Mouse (Mus musculus) liver, postnatal 0 days (tissue): ENCODE measurements around the gene Notch4. TPM values are rescaled to one million over a fixed set of nuclear protein-coding genes. Genes with fewer than 3 reads are reported as not detected.
A peak's percentile ranks its signal among the peaks of the same experiment; 100 is the strongest.
"Not testable (repeated sequence)": the region's sequence is repeated elsewhere in the genome, so short reads cannot be mapped to it uniquely, and the experiment has no call there.

ENCODE experiments used
- ATAC-seq: fragments of 200-750 bp; cut with Nextera tagmentation; 2 replicates; pipeline ENCODE4 v1.8.0; 2017; ENCODE audit warnings: mild to moderate bottlenecking, moderate library complexity
- DNase-seq: peaks from one replicate; pipeline ENCODE4 v3.0.0-alpha.2; 2016
- H3K27ac ChIP-seq: fragments of 300-500 bp; sonication (generic); 2 replicates; pipeline ENCODE4 v1.5.1; 2014; ENCODE audit warnings: antibody characterized with exemption, moderate library complexity, mild to moderate bottlenecking, low read depth
- H3K27me3 ChIP-seq: fragments of 300-500 bp; sonication (generic); 2 replicates; pipeline ENCODE4 v1.6.1; 2014; ENCODE audit warnings: low read length, control low read depth, mixed read lengths; ENCODE audit not compliant: insufficient read depth
- H3K36me3 ChIP-seq: fragments of 300-500 bp; sonication (generic); replicated peaks from 2 replicates; pipeline ENCODE4 v1.6.1; 2014; ENCODE audit warnings: mild to moderate bottlenecking, control low read depth, low read length, moderate library complexity, mixed read lengths; ENCODE audit not compliant: insufficient read depth
- H3K4me1 ChIP-seq: fragments of 300-500 bp; sonication (generic); 2 replicates; pipeline ENCODE4 v1.6.1; 2014; ENCODE audit warnings: antibody characterized with exemption, mild to moderate bottlenecking, control low read depth; ENCODE audit not compliant: insufficient read depth
- H3K4me2 ChIP-seq: fragments of 300-500 bp; sonication (generic); 2 replicates; pipeline ENCODE4 v1.6.1; 2014; ENCODE audit warnings: low read depth, mild to moderate bottlenecking, low read length, moderate library complexity, mixed read lengths
- H3K4me3 ChIP-seq: fragments of 300-500 bp; sonication (generic); 2 replicates; pipeline ENCODE4 v1.5.1; 2014; ENCODE audit warnings: low read depth, low read length
- H3K9ac ChIP-seq: fragments of 300-500 bp; sonication (generic); replicated peaks from 2 replicates; pipeline ENCODE4 v1.6.1; 2014; ENCODE audit warnings: mild to moderate bottlenecking, moderate library complexity
- H3K9me3 ChIP-seq: fragments of 300-500 bp; sonication (generic); 2 replicates; pipeline ENCODE4 v1.6.1; 2016; ENCODE audit warnings: mild to moderate bottlenecking, control low read depth, low read length, mixed read lengths
- CTCF ChIP-seq: sonication (generic); IDR thresholded peaks from 2 replicates; pipeline ENCODE4 v1.5.1; 2016; ENCODE audit warnings: antibody characterized with exemption, low read depth
- EP300 ChIP-seq: IDR thresholded peaks from 2 replicates; pipeline ENCODE4 v1.6.1; 2016; ENCODE audit warnings: antibody characterized with exemption, low read depth, mild to moderate bottlenecking
- WGBS: fragments of 180-500 bp; shearing (Covaris S2); extraction: QIAGEN DNeasy Blood & Tissue Kit; methylation state at CpG from one replicate; pipeline ENCODE4 v1.1.7; 2014; ENCODE audit not compliant: insufficient replicate concordance; 5-methylcytosine and 5-hydroxymethylcytosine counted together
- polyA plus RNA-seq: library from polyadenylated mRNA; unstranded; fragments of >200 nt; fragmentation: Nextera tagmentation; extraction: Ambion mirVana; gene quantifications from 2 replicates; pipeline ENCODE4 v1.2.1, GENCODE M21; 2015

The Notch4 gene
- 1.1 and 1.6 TPM in 2 replicates for polyA plus RNA-seq

- H3K9me3 ChIP-seq: no peaks in the 10 kb centered on the region
- H3K9ac ChIP-seq: peak within 1 kb of the TSS; percentile 26; the same call in 1 of the 2 replicates
- no peak for TF ChIP-seq EP300
- no peak for TF ChIP-seq CTCF
- H3K4me2 ChIP-seq: peak within 1 kb of the TSS; percentile 44
- H3K4me3 ChIP-seq: peak within 1 kb of the TSS; percentile 13; the same call in 1 of the 2 replicates
- no peaks in the 10 kb centered on the region for H3K36me3 ChIP-seq
- WGBS: 17% methylated on average over 6 of the region's 6 CpGs
- no peaks in the 10 kb centered on the region for H3K4me1 ChIP-seq
- H3K27me3 ChIP-seq: no peaks in the 10 kb centered on the region; the same call in 1 of the 2 replicates
- peak within 1 kb of the TSS; percentile 64 for H3K27ac ChIP-seq
- peak; percentile 44 for ATAC-seq
- no peak for DNase-seq
These were observed at the start of gene Notch4 for GRCm38 (mm10) chr17:34564003-34564421. Gene Notch4, plus strand, starts transcription at chr17:34564268.

- no peak for ATAC-seq
- TF ChIP-seq EP300 (no peak), CTCF (no peak)
- Histone ChIP-seq H3K9me3 (no peaks in the 10 kb centered on the region), H3K27me3 (no peaks in the 10 kb centered on the region), H3K4me1 (no peaks in the 10 kb centered on the region), H3K4me3 (no peak overlapping the region), H3K4me2 (no peak overlapping the region), H3K27ac (no peak overlapping the region), H3K36me3 (no peaks in the 10 kb centered on the region), H3K9ac (no peak overlapping the region)
- WGBS: 65% methylated on average over 2 of the region's 2 CpGs
- DNase-seq: no peak
These were observed 47.6 kb upstream of the Notch4 start for GRCm38 (mm10) chr17:34516514-34516913.

- Histone ChIP-seq H3K36me3 (no peaks in the 10 kb centered on the region), H3K27me3 (no peaks in the 10 kb centered on the region), H3K4me1 (no peaks in the 10 kb centered on the region), H3K9me3 (no peaks in the 10 kb centered on the region), H3K4me3 (no peak within 1 kb of the TSS), H3K27ac (no peak within 1 kb of the TSS), H3K4me2 (no peak within 1 kb of the TSS), H3K9ac (no peak within 1 kb of the TSS)
- TF ChIP-seq EP300 (no peak), CTCF (no peak)
- DNase-seq (no peak), ATAC-seq (no peak)
- WGBS: 74% methylated on average over 4 of the region's 4 CpGs
These were observed 46.8 kb upstream of the Notch4 start, which contains the start of gene Btnl6 for GRCm38 (mm10) chr17:34517252-34517651. Gene Btnl6, minus strand, starts transcription at chr17:34517352.

GRCm38 (mm10) chr17:34517795-34518194 lies 46.3 kb upstream of the Notch4 start:
- Histone ChIP-seq H3K27ac (no peak overlapping the region), H3K4me3 (no peak overlapping the region), H3K4me2 (no peak overlapping the region), H3K4me1 (no peaks in the 10 kb centered on the region), H3K9me3 (no peaks in the 10 kb centered on the region), H3K36me3 (no peaks in the 10 kb centered on the region), H3K27me3 (no peaks in the 10 kb centered on the region), H3K9ac (no peak overlapping the region)
- TF ChIP-seq EP300 (no peak), CTCF (no peak)
- WGBS: 82% methylated on average over 4 of the region's 4 CpGs
- ATAC-seq: no peak
- no peak for DNase-seq

- not testable (repeated sequence) for ATAC-seq, H3K9ac ChIP-seq, H3K36me3 ChIP-seq, H3K27ac ChIP-seq, H3K4me3 ChIP-seq, H3K4me1 ChIP-seq, DNase-seq, H3K9me3 ChIP-seq, H3K27me3 ChIP-seq, H3K4me2 ChIP-seq
- WGBS: 57% methylated on average over 3 of the region's 3 CpGs
These were observed 45.5 kb upstream of the Notch4 start for GRCm38 (mm10) chr17:34518571-34518970.

GRCm38 (mm10) chr17:34519001-34519400 lies 45.1 kb upstream of the Notch4 start:
- H3K27me3 ChIP-seq: no peaks in the 10 kb centered on the region
- no peak overlapping the region for H3K4me3 ChIP-seq
- H3K4me2 ChIP-seq: no peak overlapping the region
- H3K36me3 ChIP-seq: no peaks in the 10 kb centered on the region
- TF ChIP-seq CTCF: no peak
- no peak for TF ChIP-seq EP300
- DNase-seq (no peak), ATAC-seq (no peak)
- no peaks in the 10 kb centered on the region for H3K9me3 ChIP-seq
- no peak overlapping the region for H3K27ac ChIP-seq
- H3K4me1 ChIP-seq: no peaks in the 10 kb centered on the region
- WGBS: 57% methylated on average over 1 of the region's 1 CpGs
- no peak overlapping the region for H3K9ac ChIP-seq

- WGBS: 75% methylated on average over 3 of the region's 3 CpGs
- no peak for ATAC-seq
- no peaks in the 10 kb centered on the region for H3K27me3 ChIP-seq
These were observed 31.4 kb upstream of the Notch4 start for GRCm38 (mm10) chr17:34532671-34533070.

GRCm38 (mm10) chr17:34543567-34543966 lies 20.5 kb upstream of the Notch4 start:
- not testable (repeated sequence) for H3K4me1 ChIP-seq, H3K9ac ChIP-seq, H3K36me3 ChIP-seq, H3K27ac ChIP-seq, ATAC-seq, H3K9me3 ChIP-seq, H3K4me2 ChIP-seq, H3K4me3 ChIP-seq, DNase-seq, H3K27me3 ChIP-seq
- WGBS: 93% methylated on average over 12 of the region's 13 CpGs

More at GRCm38 (mm10) chr17:34532671-34533070, 31.4 kb upstream of the Notch4 start:
- H3K4me3 ChIP-seq: no peak overlapping the region
- H3K4me1 ChIP-seq: no peaks in the 10 kb centered on the region
- H3K9me3 ChIP-seq: no peaks in the 10 kb centered on the region
- no peak overlapping the region for H3K4me2 ChIP-seq
- no peak for TF ChIP-seq CTCF
- TF ChIP-seq EP300: no peak
- no peak overlapping the region for H3K27ac ChIP-seq
- no peaks in the 10 kb centered on the region for H3K36me3 ChIP-seq
- DNase-seq: no peak
- no peak overlapping the region for H3K9ac ChIP-seq
